Mouse (Mus musculus) CH12.LX (cell line): ENCODE results near the gene Ttll8. TPM values are rescaled to one million over a fixed set of nuclear protein-coding genes. Genes with fewer than 3 reads are reported as not detected.

Experiments
- DNase-seq: peaks from one replicate; pipeline ENCODE4 v3.0.0-alpha.2; 2013; ENCODE audit errors: extremely low read depth
- H3K27ac ChIP-seq: 2 replicates; pipeline ENCODE4 v1.5.1; 2012; ENCODE audit warnings: low read depth, mild to moderate bottlenecking, control low read depth, moderate library complexity; ENCODE audit not compliant: insufficient read depth
- H3K27me3 ChIP-seq: replicated peaks from 2 replicates; pipeline ENCODE3; 2012; ENCODE audit warnings: inconsistent platforms
- H3K36me3 ChIP-seq, 2 experiments: replicated peaks in 1 of 2; 2 replicates each; pipeline versions ENCODE3 to v1.6.1; 2012; ENCODE audit warnings: inconsistent platforms in 1 of 2, low read length in 1 of 2, mild to moderate bottlenecking in 1 of 2, mixed read lengths in 1 of 2, moderate library complexity in 1 of 2; ENCODE audit not compliant: control insufficient read depth in 1 of 2, insufficient read depth in 1 of 2
- H3K4me1 ChIP-seq, 2 experiments: 2 replicates each; pipeline ENCODE4 v1.6.1; 2012; ENCODE audit warnings: inconsistent platforms in 1 of 2, moderate library complexity in 1 of 2; ENCODE audit not compliant: insufficient read depth in 2 of 2, control insufficient read depth in 1 of 2
- H3K4me2 ChIP-seq: 2 replicates; pipeline ENCODE4 v1.6.1; 2012; ENCODE audit warnings: low read depth, mild to moderate bottlenecking, control low read depth; ENCODE audit not compliant: poor library complexity, insufficient read depth, severe bottlenecking
- H3K4me3 ChIP-seq, 3 experiments: fragments of 150-350 bp in 1 of 3; sonication (generic) in 1 of 3; replicated peaks in 1 of 3; 2 replicates each; pipeline versions ENCODE3 to v1.5.1; 2011 to 2012; ENCODE audit warnings: low read depth in 2 of 3, low read length in 2 of 3, mild to moderate bottlenecking in 2 of 3, moderate library complexity in 2 of 3, control low read depth in 1 of 3, improper control_type of control experiment in 1 of 3, inconsistent platforms in 1 of 3, mixed read lengths in 1 of 3; ENCODE audit not compliant: poor library complexity in 1 of 3
- H3K79me2 ChIP-seq: replicated peaks from 2 replicates; pipeline ENCODE4 v1.6.1; 2012; ENCODE audit warnings: mild to moderate bottlenecking, moderate library complexity; ENCODE audit not compliant: control insufficient read depth, poor library complexity, insufficient read depth, severe bottlenecking; ENCODE audit errors: extremely low read depth
- H3K9ac ChIP-seq: 2 replicates; pipeline ENCODE4 v1.6.1; 2012; ENCODE audit warnings: low read depth, mild to moderate bottlenecking, control low read depth, moderate library complexity; ENCODE audit not compliant: insufficient read depth
- H3K9me3 ChIP-seq: replicated peaks from 2 replicates; pipeline ENCODE3; 2012; ENCODE audit warnings: low read length, inconsistent platforms, mixed read lengths
- BHLHE40 ChIP-seq: IDR thresholded peaks from 2 replicates; pipeline ENCODE4 v1.6.1; 2011; ENCODE audit warnings: mild to moderate bottlenecking, low read depth, low read length, improper control_type of control experiment
- CHD1 ChIP-seq: IDR thresholded peaks from 2 replicates; pipeline ENCODE4 v1.6.1; 2012; ENCODE audit warnings: low read depth, low read length, improper control_type of control experiment, inconsistent platforms
- CHD2 ChIP-seq: IDR thresholded peaks from 2 replicates; pipeline ENCODE4 v1.6.1; 2011; ENCODE audit warnings: low read length, improper control_type of control experiment
- EP300 ChIP-seq: IDR thresholded peaks from 2 replicates; pipeline ENCODE4 v1.6.1; 2011; ENCODE audit warnings: low read length, improper control_type of control experiment
- HCFC1 ChIP-seq: IDR thresholded peaks from 2 replicates; pipeline ENCODE4 v1.6.1; 2012; ENCODE audit warnings: low read depth, mild to moderate bottlenecking, inconsistent platforms, low read length, improper control_type of control experiment
- JUN ChIP-seq: IDR thresholded peaks from 2 replicates; pipeline ENCODE4 v1.6.1; 2011; ENCODE audit warnings: low read depth, mild to moderate bottlenecking, low read length, improper control_type of control experiment, moderate library complexity; ENCODE audit not compliant: insufficient read depth
- MAFK ChIP-seq: IDR thresholded peaks from 2 replicates; pipeline ENCODE4 v1.6.1; 2011; ENCODE audit warnings: low read length, improper control_type of control experiment; ENCODE audit not compliant: insufficient replicate concordance
- MEF2A ChIP-seq: IDR thresholded peaks from 2 replicates; pipeline ENCODE4 v1.6.1; 2014; ENCODE audit warnings: low read depth, mild to moderate bottlenecking, inconsistent platforms, low read length, improper control_type of control experiment, borderline replicate concordance
- NRF1 ChIP-seq: IDR thresholded peaks from 2 replicates; pipeline ENCODE4 v1.6.1; 2014; ENCODE audit warnings: low read depth, mild to moderate bottlenecking, inconsistent platforms, low read length, improper control_type of control experiment, moderate library complexity
- UBTF ChIP-seq: IDR thresholded peaks from 2 replicates; pipeline ENCODE4 v1.6.1; 2012; ENCODE audit warnings: low read depth, mild to moderate bottlenecking, inconsistent platforms, low read length, improper control_type of control experiment, moderate library complexity
- USF2 ChIP-seq: conservative IDR thresholded peaks from 2 replicates; pipeline ENCODE4 v1.6.1; 2011; ENCODE audit warnings: low read depth, low read length, improper control_type of control experiment
- ZC3H11A ChIP-seq: IDR thresholded peaks from 2 replicates; pipeline ENCODE4 v1.6.1; 2012; ENCODE audit warnings: low read depth, mild to moderate bottlenecking, inconsistent platforms, low read length, improper control_type of control experiment
- ZKSCAN1 ChIP-seq: IDR thresholded peaks from 2 replicates; pipeline ENCODE4 v1.6.1; 2012; ENCODE audit warnings: low read depth, inconsistent platforms, low read length, improper control_type of control experiment, borderline replicate concordance
- ZNF384 ChIP-seq: IDR thresholded peaks from 2 replicates; pipeline ENCODE4 v1.6.1; 2012; ENCODE audit warnings: low read depth, low read length, improper control_type of control experiment, inconsistent platforms
- dilution Hi-C: fragments of 300-500 bp; cut with MboI; formaldehyde crosslinking; loops from 2 replicates; pipeline ENCODE4 v1.14.3; 2020; ENCODE audit warnings: low sequenced_read_pairs; ENCODE audit not compliant: extremely low pct_unique_long_range_greater_than_20kb, extremely low pct_ligation_motif_present
- in situ Hi-C: fragments of 300-500 bp; cut with MboI; formaldehyde crosslinking; loops from 3 replicates; pipeline ENCODE4 v1.14.3; 2019; ENCODE audit warnings: low sequenced_read_pairs, low pct_ligation_motif_present, low pct_unique_long_range_greater_than_20kb, mixed read lengths
- polyA plus RNA-seq: library from polyadenylated mRNA; unstranded; fragments of >175 nt; gene quantifications from 2 replicates; pipeline ENCODE4 v1.2.1, GENCODE M21; 2012; ENCODE audit warnings: low read depth; ENCODE audit not compliant: insufficient read length
- total RNA-seq, 2 experiments: library from RNA; depleted of rRNA; stranded (reverse); fragments of 300-350 nt in 1 of 2; fragments of >200 nt in 1 of 2; gene quantifications; 2 replicates each; pipeline ENCODE4 v1.2.3; 2012 to 2014

The Ttll8 gene
- total and polyA plus RNA-seq, 3 experiments, result not detected

- H3K4me3 ChIP-seq, result no peak overlapping the region
- dilution Hi-C loops (no loop called here), in situ Hi-C loops (no loop called here)
- H3K4me1 ChIP-seq, result peaks cover 8 to 9% of the 10 kb centered on the region in 2 experiments; a peak in 3 of 4 replicates
- H3K27me3 ChIP-seq, result peaks cover 58% of the 10 kb centered on the region
- H3K9me3 ChIP-seq, result peaks cover 2% of the 10 kb centered on the region
- no peak for DNase-seq
- no peak overlapping the region for H3K4me2 ChIP-seq
- H3K36me3 ChIP-seq, result no peaks in the 10 kb centered on the region
- H3K9ac ChIP-seq, result no peak overlapping the region
- no peak overlapping the region for H3K27ac ChIP-seq
- H3K79me2 ChIP-seq, result 0 out of 2 replicates have a peak, but pooled peaks cover 2% of the 10 kb centered on the region
- no peak for TF ChIP-seq ZNF384
- TF ChIP-seq HCFC1, result no peak
- no peak for TF ChIP-seq CHD1
- no peak for TF ChIP-seq UBTF
- TF ChIP-seq EP300, result no peak
- TF ChIP-seq JUN, result no peak
- no peak for TF ChIP-seq MAFK
- TF ChIP-seq ZC3H11A, result no peak
- TF ChIP-seq CHD2, result no peak
Observed at GRCm38 (mm10) chr15:88858707-88859106, 95.5 kb downstream of the Ttll8 start.

- H3K4me3 ChIP-seq, result no peak overlapping the region
- TF ChIP-seq USF2 (no peak), ZC3H11A (no peak), BHLHE40 (no peak), ZKSCAN1 (no peak), EP300 (no peak), NRF1 (no peak), UBTF (no peak), MEF2A (no peak)
- TF ChIP-seq, all 38 proteins: peak for 0
- Histone ChIP-seq H3K27me3 (peaks cover 63% of the 10 kb centered on the region), H3K36me3 (no peaks in the 10 kb centered on the region), H3K9ac (no peak overlapping the region), H3K4me1 (peaks cover 8 to 9% of the 10 kb centered on the region in 2 experiments; a peak in 3 of 4 replicates), H3K4me2 (no peak overlapping the region), H3K27ac (no peak overlapping the region), H3K79me2 (no peaks in the 10 kb centered on the region), H3K9me3 (peaks cover 2% of the 10 kb centered on the region)
- in situ Hi-C loops, result no loop called here
- dilution Hi-C loops, result no loop called here
- no peak for DNase-seq
Observed at GRCm38 (mm10) chr15:88858141-88858541, 96.1 kb downstream of the Ttll8 start.
